Mouse (Mus musculus): ENCODE measurements around the gene Socs7.

- TF ChIP-seq CTCF (IDR thresholded peaks at IDR 0.05; ENCODE audit: extremely low read depth, insufficient read length, insufficient replicate concordance, low read depth, low read length) (no peak), POLR2A (IDR thresholded peaks at IDR 0.05; ENCODE audit: low read depth, low read length) (no peak)
These were observed 62.5 kb downstream of the Socs7 start for GRCm38 (mm10) chr11:97424802-97425201.
